In the genomic region with DNA sequence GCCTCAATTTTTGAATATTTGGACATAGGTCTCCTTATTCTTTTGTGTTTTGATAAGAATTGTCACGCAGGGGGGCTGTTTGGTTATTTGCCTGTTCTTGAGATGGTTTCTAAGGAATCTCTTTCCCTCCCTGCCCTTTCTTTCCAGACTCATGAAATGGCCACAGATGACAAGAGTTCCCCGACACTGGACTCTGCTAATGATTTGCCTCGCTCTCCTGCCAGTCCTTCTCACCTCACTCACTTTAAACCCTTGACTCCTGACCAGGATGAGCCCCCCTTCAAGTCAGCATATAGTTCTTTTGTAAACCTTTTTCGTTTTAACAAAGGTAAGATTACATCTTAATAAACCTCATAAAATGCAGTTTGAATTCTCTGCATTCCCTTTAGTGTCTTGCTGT, we compare ENCODE assay signal across 22 mouse cellular contexts. TPM values are rescaled to one million over a fixed set of nuclear protein-coding genes. Genes with fewer than 3 reads are reported as not detected.
A peak's percentile ranks its signal among the peaks of the same experiment; 100 is the strongest.
DNase-seq lines count a peak whose midpoint lies in the region; ATAC-seq and TF ChIP-seq lines count a peak whose summit lies in the region.
"Had no signal": no experiment of that assay in that cellular context is flagged by ENCODE, and none has a peak within 500 bp of the region (broad histone marks: within the 10 kb centered on the region; RNA-seq: fewer than 3 reads in every experiment).

No protein-coding gene starts in this region.

- no peak overlapping the region for H3K4me2 ChIP-seq in kidney, embryonic 14.5 days (replicated peaks; ENCODE audit: low read depth, low read length)
- no peak overlapping the region for H3K4me2 ChIP-seq in limb, embryonic 11.5 days (ENCODE audit: low read depth, severe bottlenecking)

- ATAC-seq in kidney, embryonic 14.5 days (ENCODE audit: low FRiP score, low TSS enrichment) = no peak
- ATAC-seq in limb, embryonic 11.5 days (ENCODE audit: insufficient number of reproducible peaks, low FRiP score, low TSS enrichment, low read depth) = no peak
- ATAC-seq: activated CD4-positive, CD25-positive, alpha-beta regulatory T cell, adult 4 months; CD4-positive, CD25-positive, alpha-beta regulatory T cell, adult 4 months; Patski had no signal

- no peak overlapping the region for H3K9ac ChIP-seq in kidney, embryonic 14.5 days (ENCODE audit: low read depth, low read length)
- H3K9ac ChIP-seq in limb, embryonic 11.5 days (ENCODE audit: low read length) = no peak overlapping the region

- TF ChIP-seq POLR2A in kidney, adult 2 months (IDR thresholded peaks at IDR 0.05; ENCODE audit: low read depth, low read length) = no peak

- DNase-seq in kidney, adult 2 months = peak; percentile 56
- no peak for DNase-seq in kidney, adult 11 months
- DNase-seq in kidney, adult 9 months = peak; percentile 55
- peak; percentile 39 to 54 for DNase-seq in kidney, postnatal 36 days
- DNase-seq in kidney, postnatal 14 days = no peak
- peak; percentile 1 for DNase-seq in limb, embryonic 11.5 days (ENCODE audit: low spot score)
- DNase-seq in limb, embryonic 10.5 days (ENCODE audit: low spot score) = no peak
- DNase-seq: adrenal gland, adult 2 months; adrenal gland, adult 8-10 months; adrenal gland, postnatal 10 days; adrenal gland, postnatal 14 days; adrenal gland, postnatal 25 days; adrenal gland, postnatal 36 days; B cell, adult 2 months; cerebellum, adult 11 months; cerebellum, adult 11-12 months had no signal

- no peak for TF ChIP-seq CTCF in kidney, adult 2 months (conservative IDR thresholded peaks at IDR 0.05; ENCODE audit: insufficient read depth, insufficient read length, low read depth, low read length)

- H3K4me3 ChIP-seq in kidney, adult 2 months (ENCODE audit: insufficient read depth, low read depth, low read length) = no peak overlapping the region
- H3K4me3 ChIP-seq in kidney, embryonic 14.5 days (ENCODE audit: low read length) = no peak overlapping the region
- no peak overlapping the region for H3K4me3 ChIP-seq in limb, embryonic 11.5 days (ENCODE audit: low read depth, low read length)
- no peak overlapping the region for H3K4me3 ChIP-seq in limb, embryonic 10.5 days

- 0 out of 2 replicates have a peak, but pooled peaks cover 4% of the 10 kb centered on the region for H3K36me3 ChIP-seq in kidney, adult 2 months (ENCODE audit: control insufficient read depth, insufficient read depth, low read length)
- peaks cover 16% of the 10 kb centered on the region for H3K36me3 ChIP-seq in kidney, embryonic 14.5 days (ENCODE audit: control insufficient read depth, insufficient read depth, low read length)
- 0 out of 2 replicates have a peak, but pooled peaks cover 2% of the 10 kb centered on the region for H3K36me3 ChIP-seq in limb, embryonic 11.5 days (ENCODE audit: control insufficient read depth, insufficient read depth, low read length)
- peaks cover 26% of the 10 kb centered on the region for H3K36me3 ChIP-seq in limb, embryonic 10.5 days

- 54% methylated on average over 4 of the region's 4 CpGs for WGBS in kidney, adult 2 months
- 77% methylated on average over 4 of the region's 4 CpGs for WGBS in kidney, embryonic 14.5 days
- WGBS in limb, embryonic 11.5 days = 79% methylated on average over 4 of the region's 4 CpGs
- 86% methylated on average over 4 of the region's 4 CpGs for WGBS in limb, embryonic 10.5 days

- H3K27ac ChIP-seq in kidney, adult 2 months (ENCODE audit: insufficient read depth, low read depth, low read length) = no peak overlapping the region
- H3K27ac ChIP-seq in kidney, embryonic 14.5 days (ENCODE audit: low read depth, low read length) = no peak overlapping the region
- H3K27ac ChIP-seq in limb, embryonic 11.5 days (replicated peaks; ENCODE audit: low read depth, low read length) = no peak overlapping the region
- H3K27ac ChIP-seq in limb, embryonic 10.5 days = no peak overlapping the region

- H3K4me1 ChIP-seq in kidney, adult 2 months (ENCODE audit: control insufficient read depth, insufficient read depth, low read length) = peaks cover 2% of the 10 kb centered on the region; the same call in 1 of the 2 replicates
- H3K4me1 ChIP-seq in kidney, embryonic 14.5 days (ENCODE audit: control insufficient read depth, insufficient read depth, low read length) = peaks cover 8% of the 10 kb centered on the region; the same call in 1 of the 2 replicates
- H3K4me1 ChIP-seq in limb, embryonic 11.5 days (ENCODE audit: control insufficient read depth, insufficient read depth, low read length) = no peaks in the 10 kb centered on the region
- peaks cover 17% of the 10 kb centered on the region for H3K4me1 ChIP-seq in limb, embryonic 10.5 days

- no peaks in the 10 kb centered on the region for H3K9me3 ChIP-seq in kidney, embryonic 14.5 days (ENCODE audit: control insufficient read depth, low read length)
- H3K9me3 ChIP-seq in limb, embryonic 11.5 days (ENCODE audit: control insufficient read depth, low read length) = no peaks in the 10 kb centered on the region
- H3K9me3 ChIP-seq in limb, embryonic 10.5 days (replicated peaks) = no peaks in the 10 kb centered on the region
- H3K9me3 ChIP-seq: G1E had no signal

- no peaks in the 10 kb centered on the region for H3K27me3 ChIP-seq in kidney, adult 2 months (replicated peaks; ENCODE audit: control insufficient read depth, insufficient read depth, low read length)
- no peaks in the 10 kb centered on the region for H3K27me3 ChIP-seq in kidney, embryonic 14.5 days (ENCODE audit: control insufficient read depth, insufficient read depth, low read length)
- H3K27me3 ChIP-seq in limb, embryonic 11.5 days (ENCODE audit: control insufficient read depth, insufficient read depth, low read length) = no peaks in the 10 kb centered on the region
- no peaks in the 10 kb centered on the region for H3K27me3 ChIP-seq in limb, embryonic 10.5 days (ENCODE audit: low read depth, poor library complexity, severe bottlenecking)
- H3K27me3 ChIP-seq: CH12.LX, Patski had no signal

RNA-seq across cellular contexts. Expression of a gene that starts 3.7 kb away (rescaled TPM):
- 8.0 and 9.3 TPM in 2 replicates for polyA plus RNA-seq in kidney, adult 2 months (2012; rRNA removed)
- 12.7 and 22.1 TPM in 2 replicates for polyA plus RNA-seq in kidney, embryonic 14.5 days (2014; fragmentation: Nextera tagmentation; extraction: Ambion mirVana)
- polyA plus RNA-seq in limb, embryonic 11.5 days (2014; fragmentation: Nextera tagmentation; extraction: Ambion mirVana) = 16.3 and 16.5 TPM in 2 replicates
- polyA plus RNA-seq in limb, embryonic 10.5 days (2016; fragmentation: Nextera tagmentation; extraction: Ambion mirVana) = 13.1 and 13.2 TPM in 2 replicates

RNA-seq across cellular contexts. Expression of a gene that starts 3.9 kb away (rescaled TPM):
- polyA plus RNA-seq in kidney, adult 2 months (2012; rRNA removed) = 247 and 334 TPM in 2 replicates
- polyA plus RNA-seq in kidney, embryonic 14.5 days (2014; fragmentation: Nextera tagmentation; extraction: Ambion mirVana) = 123 and 182 TPM in 2 replicates
- polyA plus RNA-seq in limb, embryonic 11.5 days (2014; fragmentation: Nextera tagmentation; extraction: Ambion mirVana) = 174 and 176 TPM in 2 replicates
- 147 and 173 TPM in 2 replicates for polyA plus RNA-seq in limb, embryonic 10.5 days (2016; fragmentation: Nextera tagmentation; extraction: Ambion mirVana)

Comparison
In these comparisons a context has a peak if more than half of its experiments do, and no peak if none do; other contexts are left out.
1. DNase-seq: peak in kidney, adult 2 months (single experiment), kidney, adult 9 months (single experiment), kidney, postnatal 36 days (2 of 2) and limb, embryonic 11.5 days (single experiment); none in kidney, adult 11 months (single experiment), kidney, postnatal 14 days (single experiment) and limb, embryonic 10.5 days (single experiment).